Mouse (Mus musculus): Measurements from ENCODE around the gene Rhoa. TPM values are rescaled to one million over a fixed set of nuclear protein-coding genes. Genes with fewer than 3 reads are reported as not detected.

The Rhoa gene
- polyA plus RNA-seq, 1 experiment from 2014 or later = 326 TPM

DNA sequence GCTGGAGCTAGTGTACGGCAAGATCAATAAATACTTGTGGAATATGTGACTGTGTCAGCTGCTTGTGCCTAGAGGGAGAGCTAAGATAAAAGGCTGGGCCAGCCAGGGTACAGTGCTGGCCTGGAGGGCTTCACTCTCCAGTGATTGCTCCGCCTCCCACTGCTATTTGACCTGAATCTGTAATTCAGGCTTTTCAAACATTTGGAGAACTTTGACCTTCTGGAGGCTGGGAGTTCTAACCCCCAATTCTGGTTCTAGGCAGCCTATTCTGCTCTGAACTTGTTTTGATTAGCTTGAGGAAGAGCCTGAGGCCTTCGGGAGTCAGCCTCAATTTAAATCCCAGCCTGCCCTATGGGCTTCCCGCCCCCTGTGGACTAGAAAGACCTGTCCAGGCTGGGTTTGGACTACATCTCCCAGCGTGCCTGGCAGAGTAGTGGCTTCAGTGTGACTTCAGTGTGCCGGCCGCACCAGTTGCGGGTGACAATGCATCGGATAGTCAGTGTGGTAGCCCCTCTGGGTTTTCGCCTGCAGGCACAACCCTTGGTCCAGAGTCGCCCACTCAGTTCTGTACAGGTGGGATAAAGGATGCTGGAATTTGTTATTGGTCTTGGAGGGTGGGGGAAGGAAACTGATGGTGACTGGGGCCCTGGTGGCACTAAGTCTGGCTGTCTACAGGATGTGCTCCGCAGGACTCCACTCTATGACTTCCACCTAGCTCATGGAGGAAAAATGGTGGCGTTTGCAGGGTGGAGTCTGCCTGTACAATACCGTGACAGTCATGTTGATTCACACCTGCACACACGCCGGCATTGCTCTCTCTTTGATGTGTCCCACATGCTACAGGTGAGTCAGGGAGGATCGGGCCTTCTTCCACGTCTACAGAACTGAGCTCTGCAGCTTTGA lies 9.2 kb upstream of the Rhoa start, which contains the start of gene Amt:
Gene Amt, plus strand, starts transcription at position 401 of the 903 bp plus-strand sequence.
- no peak within 1 kb of the TSS for H3K9ac ChIP-seq (ENCODE audit: low read depth, low read length)
- no peaks in the 10 kb centered on the region for H3K9me3 ChIP-seq (ENCODE audit: control insufficient read depth, low read length)
- H3K4me3 ChIP-seq (ENCODE audit: low read depth, low read length) = peak within 1 kb of the TSS; percentile 19
- 20% methylated on average over 18 of the region's 18 CpGs for WGBS
- peak within 1 kb of the TSS; percentile 33; the same call in 1 of the 2 replicates for H3K4me2 ChIP-seq (ENCODE audit: low read depth, low read length)
- H3K4me1 ChIP-seq (ENCODE audit: control insufficient read depth, insufficient read depth, low read length) = no peaks in the 10 kb centered on the region
- DNase-seq (ENCODE audit: low spot score) (peak; percentile 70), ATAC-seq (ENCODE audit: low read depth) (peak; percentile 84)
- H3K27ac ChIP-seq (replicated peaks; ENCODE audit: low read depth, low read length) = no peak within 1 kb of the TSS; the same call in 1 of the 2 replicates
- no peaks in the 10 kb centered on the region for H3K27me3 ChIP-seq (replicated peaks; ENCODE audit: control insufficient read depth, insufficient read depth, low read length)
- peaks cover 23% of the 10 kb centered on the region; the same call in 1 of the 2 replicates for H3K36me3 ChIP-seq (ENCODE audit: control insufficient read depth, insufficient read depth, low read length)

DNA sequence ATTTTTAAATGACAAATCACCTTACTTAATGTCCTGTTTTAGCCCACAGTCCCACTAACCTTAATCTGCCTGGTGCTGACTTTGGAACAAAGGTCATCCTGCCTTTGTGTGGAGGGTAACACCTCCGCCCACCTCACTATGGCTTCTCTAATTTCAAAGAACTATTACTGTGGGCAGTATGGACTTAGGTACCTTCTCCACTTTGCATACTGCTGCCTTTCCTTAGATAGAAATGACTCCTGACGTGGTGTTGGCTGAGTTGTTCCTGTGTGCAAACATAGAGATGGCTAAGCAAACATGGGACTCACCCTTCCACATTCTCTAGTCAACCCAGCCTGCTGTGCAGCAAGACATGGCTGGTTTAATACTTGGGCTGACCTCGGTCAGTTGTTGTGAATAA lies 4.1 kb upstream of the Rhoa start:
- DNase-seq (ENCODE audit: low spot score) = no peak

DNA sequence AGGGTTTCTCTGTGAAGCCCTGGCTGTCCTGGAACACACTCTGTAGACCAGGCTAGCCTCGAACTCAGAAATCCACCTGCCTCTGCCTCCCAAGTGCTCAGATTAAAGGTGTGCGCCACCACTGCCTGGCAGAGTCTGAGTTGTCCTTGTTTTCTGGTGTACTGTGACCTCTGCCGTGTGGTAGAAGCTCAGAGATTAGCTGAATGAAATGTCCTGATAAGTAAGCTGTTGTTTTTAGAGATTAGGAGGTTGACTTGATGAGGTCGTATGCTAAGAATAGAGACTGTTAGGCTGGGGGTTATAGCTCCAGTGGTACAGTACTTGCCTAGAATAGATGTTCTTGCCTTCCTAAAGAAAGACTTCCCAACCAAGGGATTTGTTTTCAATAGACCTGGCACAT lies 1.2 kb upstream of the Rhoa start:
- 88% methylated on average over 4 of the region's 4 CpGs for WGBS
- DNase-seq (ENCODE audit: low spot score) (no peak), ATAC-seq (ENCODE audit: low read depth) (no peak)
- peak overlapping the region; percentile 90 for H3K9ac ChIP-seq (ENCODE audit: low read depth, low read length)
- peaks cover 27% of the 10 kb centered on the region for H3K4me1 ChIP-seq (ENCODE audit: control insufficient read depth, insufficient read depth, low read length)
- H3K27ac ChIP-seq (replicated peaks; ENCODE audit: low read depth, low read length) = no peak overlapping the region
- H3K36me3 ChIP-seq (ENCODE audit: control insufficient read depth, insufficient read depth, low read length) = peaks cover 19% of the 10 kb centered on the region
- H3K4me2 ChIP-seq (ENCODE audit: low read depth, low read length) = peak overlapping the region; percentile 86
- peak overlapping the region; percentile 95 for H3K4me3 ChIP-seq (ENCODE audit: low read depth, low read length)
- H3K9me3 ChIP-seq (ENCODE audit: control insufficient read depth, low read length) = no peaks in the 10 kb centered on the region
- no peaks in the 10 kb centered on the region for H3K27me3 ChIP-seq (replicated peaks; ENCODE audit: control insufficient read depth, insufficient read depth, low read length)

More for the DNA sequence above, 4.1 kb upstream of the Rhoa start:
- Histone ChIP-seq H3K9ac (ENCODE audit: low read depth, low read length) (no peak overlapping the region), H3K4me3 (ENCODE audit: low read depth, low read length) (no peak overlapping the region), H3K27me3 (replicated peaks; ENCODE audit: control insufficient read depth, insufficient read depth, low read length) (no peaks in the 10 kb centered on the region), H3K4me1 (ENCODE audit: control insufficient read depth, insufficient read depth, low read length) (peaks cover 5% of the 10 kb centered on the region), H3K27ac (replicated peaks; ENCODE audit: low read depth, low read length) (no peak overlapping the region), H3K36me3 (ENCODE audit: control insufficient read depth, insufficient read depth, low read length) (peaks cover 25% of the 10 kb centered on the region), H3K9me3 (ENCODE audit: control insufficient read depth, low read length) (no peaks in the 10 kb centered on the region), H3K4me2 (ENCODE audit: low read depth, low read length) (no peak overlapping the region)
- WGBS = 88% methylated on average over 3 of the region's 3 CpGs
- ATAC-seq (ENCODE audit: low read depth) = no peak

DNA sequence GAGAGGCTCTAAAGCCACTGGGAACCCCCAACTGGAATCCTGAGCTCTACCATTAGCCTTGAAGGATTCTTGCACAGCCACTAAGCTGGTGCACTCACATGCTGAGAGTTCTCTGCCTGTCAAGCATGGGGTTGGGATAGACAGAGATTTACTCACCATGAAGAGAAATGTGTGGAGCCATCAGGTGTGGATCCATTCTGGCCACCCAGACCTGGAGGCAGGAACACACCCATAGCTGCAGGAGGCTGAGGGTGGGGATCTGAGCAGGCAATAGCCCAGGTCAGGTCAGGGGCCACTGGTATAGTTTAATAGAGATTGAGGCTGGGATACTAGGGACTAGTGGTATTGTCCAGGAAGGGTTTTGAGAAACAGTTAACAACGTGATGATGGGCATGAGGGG lies 759 bp upstream of the Rhoa start:
- Histone ChIP-seq H3K27ac (replicated peaks; ENCODE audit: low read depth, low read length) (peak overlapping the region; percentile 100; the same call in 1 of the 2 replicates), H3K9ac (ENCODE audit: low read depth, low read length) (peak overlapping the region; percentile 90), H3K4me3 (ENCODE audit: low read depth, low read length) (peak overlapping the region; percentile 95), H3K9me3 (ENCODE audit: control insufficient read depth, low read length) (no peaks in the 10 kb centered on the region), H3K4me1 (ENCODE audit: control insufficient read depth, insufficient read depth, low read length) (peaks cover 27% of the 10 kb centered on the region), H3K27me3 (replicated peaks; ENCODE audit: control insufficient read depth, insufficient read depth, low read length) (no peaks in the 10 kb centered on the region), H3K36me3 (ENCODE audit: control insufficient read depth, insufficient read depth, low read length) (peaks cover 18% of the 10 kb centered on the region), H3K4me2 (ENCODE audit: low read depth, low read length) (peak overlapping the region; percentile 86)
- DNase-seq (ENCODE audit: low spot score) (no peak), ATAC-seq (ENCODE audit: low read depth) (no peak)
- WGBS = 0% methylated on average over 1 of the region's 1 CpGs

DNA sequence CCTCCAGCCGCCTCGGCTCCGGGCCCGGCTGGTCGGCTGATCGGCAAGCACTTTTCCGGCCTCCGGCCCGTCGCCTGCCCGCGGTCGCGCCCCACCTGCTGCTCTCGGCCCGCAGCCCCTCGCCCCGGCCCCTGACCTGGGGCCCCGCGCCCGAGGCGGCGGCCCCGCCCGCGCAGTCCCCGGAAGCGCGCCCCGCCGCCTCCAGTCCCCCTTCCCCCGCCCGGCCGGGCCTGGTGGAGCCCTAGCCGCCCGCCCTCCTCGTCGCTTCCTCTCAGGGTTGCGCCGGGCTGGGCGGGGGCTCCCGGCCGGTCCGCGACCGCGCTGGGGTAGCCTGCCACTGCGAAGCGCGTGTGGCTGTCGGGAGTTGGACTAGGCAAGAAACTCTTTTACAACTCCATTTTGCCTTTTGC lies 647 bp downstream of the Rhoa start:
- ATAC-seq (ENCODE audit: low read depth) = peak; percentile 79
- H3K4me1 ChIP-seq (ENCODE audit: control insufficient read depth, insufficient read depth, low read length) = peaks cover 32% of the 10 kb centered on the region
- H3K27ac ChIP-seq (replicated peaks; ENCODE audit: low read depth, low read length) = peak overlapping the region; percentile 100
- WGBS = under 1% methylated on average over 23 of the region's 51 CpGs
- no peaks in the 10 kb centered on the region for H3K9me3 ChIP-seq (ENCODE audit: control insufficient read depth, low read length)
- peak overlapping the region; percentile 99 for H3K9ac ChIP-seq (ENCODE audit: low read depth, low read length)
- peak; percentile 91 for DNase-seq (ENCODE audit: low spot score)
- H3K4me2 ChIP-seq (ENCODE audit: low read depth, low read length) = peak overlapping the region; percentile 86
- peaks cover 15% of the 10 kb centered on the region for H3K36me3 ChIP-seq (ENCODE audit: control insufficient read depth, insufficient read depth, low read length)
- H3K4me3 ChIP-seq (ENCODE audit: low read depth, low read length) = peak overlapping the region; percentile 95
- no peaks in the 10 kb centered on the region for H3K27me3 ChIP-seq (replicated peaks; ENCODE audit: control insufficient read depth, insufficient read depth, low read length)

DNA sequence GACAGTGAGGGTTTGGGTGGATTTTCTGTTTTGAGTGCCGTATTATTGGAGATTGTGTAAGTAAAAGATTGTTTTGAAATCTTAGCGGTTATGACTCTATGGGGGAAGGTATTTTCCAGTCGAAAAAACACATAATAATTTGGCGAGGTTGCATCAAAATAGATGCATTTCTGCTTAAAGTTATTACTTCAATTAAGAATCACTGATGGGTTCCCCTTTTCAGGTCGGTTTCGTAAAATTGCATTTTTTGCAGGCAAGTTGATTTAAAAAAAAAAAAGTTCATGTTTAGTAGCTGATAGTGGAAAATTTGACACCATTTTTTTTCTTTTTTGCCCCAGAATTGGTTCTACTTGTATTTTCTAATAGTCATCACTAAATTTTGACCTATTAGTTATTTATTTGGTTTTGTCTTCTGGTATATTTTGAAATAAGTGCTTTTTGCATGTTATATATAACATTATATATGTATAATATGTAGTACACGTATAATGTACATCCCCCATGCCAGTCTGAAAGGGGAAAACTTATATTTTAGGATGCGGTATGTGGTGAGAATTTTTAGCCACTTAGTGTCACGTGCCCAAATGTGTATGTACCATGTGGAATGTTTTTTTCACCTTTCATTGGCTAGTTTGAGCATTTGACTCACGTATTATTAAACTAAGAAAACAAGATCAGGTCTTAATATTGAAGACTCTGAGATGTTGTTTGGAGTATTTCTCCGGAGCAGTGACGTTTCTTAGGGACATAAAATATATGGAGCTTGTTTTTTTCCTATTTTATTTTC lies 1.3 kb downstream of the Rhoa start:
- 11% methylated on average over 12 of the region's 12 CpGs for WGBS
- Histone ChIP-seq H3K36me3 (ENCODE audit: control insufficient read depth, insufficient read depth, low read length) (peaks cover 15% of the 10 kb centered on the region), H3K4me3 (ENCODE audit: low read depth, low read length) (peak overlapping the region; percentile 95), H3K4me2 (ENCODE audit: low read depth, low read length) (peak overlapping the region; percentile 86), H3K27ac (replicated peaks; ENCODE audit: low read depth, low read length) (peak overlapping the region; percentile 100), H3K9ac (ENCODE audit: low read depth, low read length) (peak overlapping the region; percentile 99), H3K4me1 (ENCODE audit: control insufficient read depth, insufficient read depth, low read length) (peaks cover 32% of the 10 kb centered on the region), H3K9me3 (ENCODE audit: control insufficient read depth, low read length) (no peaks in the 10 kb centered on the region), H3K27me3 (replicated peaks; ENCODE audit: control insufficient read depth, insufficient read depth, low read length) (no peaks in the 10 kb centered on the region)
- DNase-seq (ENCODE audit: low spot score) (no peak), ATAC-seq (ENCODE audit: low read depth) (no peak)

DNA sequence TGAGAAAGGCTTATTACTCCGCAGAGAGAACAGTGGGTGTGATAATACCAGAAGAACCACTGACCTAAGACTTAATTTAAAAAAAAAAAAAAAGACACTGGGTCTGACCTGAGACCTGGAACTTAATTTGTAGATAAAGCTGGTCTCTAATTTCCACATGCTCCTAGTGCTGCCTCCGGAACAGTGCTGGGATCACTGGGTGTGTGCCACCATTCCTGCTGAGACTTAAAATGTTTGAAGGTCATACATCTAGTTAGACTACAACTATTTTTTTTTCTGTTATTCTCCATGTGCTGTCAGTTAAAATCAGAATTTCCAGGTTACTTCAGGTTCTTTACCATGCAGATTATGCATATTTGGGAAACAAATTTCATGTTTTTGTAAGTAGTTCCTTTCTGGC lies 2.2 kb downstream of the Rhoa start:
- Histone ChIP-seq H3K36me3 (ENCODE audit: control insufficient read depth, insufficient read depth, low read length) (peaks cover 9% of the 10 kb centered on the region), H3K4me2 (ENCODE audit: low read depth, low read length) (peak overlapping the region; percentile 86), H3K27ac (replicated peaks; ENCODE audit: low read depth, low read length) (no peak overlapping the region), H3K9ac (ENCODE audit: low read depth, low read length) (peak overlapping the region; percentile 63; the same call in 1 of the 2 replicates), H3K4me3 (ENCODE audit: low read depth, low read length) (peak overlapping the region; percentile 95), H3K9me3 (ENCODE audit: control insufficient read depth, low read length) (no peaks in the 10 kb centered on the region), H3K27me3 (replicated peaks; ENCODE audit: control insufficient read depth, insufficient read depth, low read length) (no peaks in the 10 kb centered on the region), H3K4me1 (ENCODE audit: control insufficient read depth, insufficient read depth, low read length) (peaks cover 32% of the 10 kb centered on the region)
- ATAC-seq (ENCODE audit: low read depth) (no peak), DNase-seq (ENCODE audit: low spot score) (no peak)
- WGBS = 64% methylated on average over 2 of the region's 2 CpGs

DNA sequence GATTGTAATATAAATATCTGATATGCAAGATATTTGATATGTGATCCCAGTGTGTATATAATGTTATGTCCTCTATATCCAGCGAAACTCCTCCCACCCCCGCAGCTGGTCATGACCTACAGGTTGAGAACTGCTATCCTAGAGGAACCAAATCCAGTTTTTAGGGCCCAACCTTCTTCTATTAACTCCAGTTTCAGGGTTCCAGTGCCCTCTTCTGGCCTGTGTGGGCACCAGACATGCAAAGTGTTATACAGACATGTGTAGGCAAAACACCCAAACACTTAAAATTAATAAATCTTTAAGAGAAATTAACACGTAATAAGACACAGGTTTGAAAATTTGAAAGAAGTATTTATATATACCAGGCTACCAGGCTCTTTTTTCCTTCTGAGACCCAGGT lies 11.6 kb downstream of the Rhoa start:
- H3K27me3 ChIP-seq (replicated peaks; ENCODE audit: control insufficient read depth, insufficient read depth, low read length) = no peaks in the 10 kb centered on the region
- DNase-seq (ENCODE audit: low spot score) (no peak), ATAC-seq (ENCODE audit: low read depth) (no peak)
- H3K9ac ChIP-seq (ENCODE audit: low read depth, low read length) = no peak overlapping the region
- no peaks in the 10 kb centered on the region for H3K9me3 ChIP-seq (ENCODE audit: control insufficient read depth, low read length)
- no peak overlapping the region for H3K4me3 ChIP-seq (ENCODE audit: low read depth, low read length)
- WGBS = 96% methylated on average over 3 of the region's 3 CpGs
- peaks cover 42% of the 10 kb centered on the region for H3K36me3 ChIP-seq (ENCODE audit: control insufficient read depth, insufficient read depth, low read length)
- no peak overlapping the region for H3K27ac ChIP-seq (replicated peaks; ENCODE audit: low read depth, low read length)
- H3K4me1 ChIP-seq (ENCODE audit: control insufficient read depth, insufficient read depth, low read length) = no peaks in the 10 kb centered on the region
- no peak overlapping the region for H3K4me2 ChIP-seq (ENCODE audit: low read depth, low read length)
